ENCODE assay signal across 12 mouse cellular contexts in the genomic region with DNA sequence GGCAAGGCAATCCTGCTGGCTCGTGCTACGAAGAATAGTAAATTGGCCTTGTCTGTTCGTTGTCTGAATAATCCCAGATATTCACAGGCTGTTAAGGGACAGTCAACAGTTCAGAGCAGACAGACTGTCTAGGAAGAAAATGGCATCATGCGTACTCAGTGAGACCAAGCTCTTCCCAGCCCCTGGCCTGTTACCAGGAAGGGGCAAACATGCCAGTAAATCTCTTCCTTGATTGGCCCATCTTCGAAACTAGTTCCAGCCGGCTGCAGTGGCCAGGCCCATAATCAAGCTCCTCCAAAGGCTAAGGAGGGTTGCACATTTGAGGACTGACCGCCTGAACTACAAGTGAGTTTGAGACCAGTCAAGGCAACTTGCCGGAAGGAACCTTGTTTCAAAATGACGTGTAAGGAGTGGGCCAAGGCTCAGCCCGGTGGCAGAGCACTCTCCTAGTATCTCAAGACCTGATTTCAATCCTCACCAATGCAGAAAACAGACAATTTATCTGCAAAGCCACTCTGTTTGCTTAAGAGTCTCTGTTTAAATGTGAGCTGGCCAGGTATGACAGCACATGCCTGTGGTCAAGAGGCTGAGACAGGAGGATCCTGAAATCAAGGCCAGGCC.
"Had no signal": no experiment of that assay in that cellular context is flagged by ENCODE, and none has a peak within 500 bp of the region (broad histone marks: within the 10 kb centered on the region; RNA-seq: fewer than 3 reads in every experiment).

No protein-coding gene starts in this region.

- H3K9me3 ChIP-seq: kidney, embryonic 15.5 days; limb, embryonic 12.5 days; midbrain, embryonic 13.5 days; neural tube, embryonic 15.5 days had no signal

- H3K4me1 ChIP-seq: limb, embryonic 12.5 days had no signal

- H3K9ac ChIP-seq: kidney, embryonic 15.5 days; limb, embryonic 12.5 days; liver, embryonic 14.5 days; midbrain, embryonic 13.5 days; neural tube, embryonic 15.5 days had no signal

- H3K4me2 ChIP-seq: kidney, embryonic 15.5 days; limb, embryonic 12.5 days; midbrain, embryonic 13.5 days; neural tube, embryonic 15.5 days had no signal

- DNase-seq: kidney, adult 2 months; kidney, postnatal 14 days; layer of hippocampus, postnatal 36 days; lung, adult 18-20 months; thymus, adult 18-20 months; thymus, postnatal 36 days had no signal

- H3K27ac ChIP-seq: kidney, embryonic 15.5 days; limb, embryonic 12.5 days; liver, embryonic 14.5 days; midbrain, embryonic 13.5 days; neural tube, embryonic 15.5 days had no signal

- ATAC-seq: midbrain, embryonic 13.5 days had no signal

- H3K4me3 ChIP-seq: kidney, embryonic 15.5 days; limb, embryonic 12.5 days; midbrain, embryonic 13.5 days; myocyte; neural tube, embryonic 15.5 days had no signal

- H3K27me3 ChIP-seq: kidney, embryonic 15.5 days; limb, embryonic 12.5 days; midbrain, embryonic 13.5 days; neural tube, embryonic 15.5 days had no signal
